Mouse (Mus musculus): Measurements from ENCODE around the gene Grm6.

Grm6 gene

GRCm38 (mm10) chr11:50914461-50914860 lies 64.0 kb downstream of the Grm6 start:
- WGBS, result 61% methylated on average over 3 of the region's 3 CpGs

Measured in cerebral cortex, adult 2 months (tissue).